Comparison of ENCODE assay signal across 28 mouse cellular contexts in genomic region chr2:164748191-164748590, GRCm38 (mm10). TPM values are rescaled to one million over a fixed set of nuclear protein-coding genes. Genes with fewer than 3 reads are reported as not detected.
DNase-seq lines count a peak whose midpoint lies in the region; ATAC-seq lines count a peak whose summit lies in the region.
"Had no signal": no experiment of that assay in that cellular context is flagged by ENCODE, and none has a peak within 500 bp of the region (broad histone marks: within the 10 kb centered on the region; RNA-seq: fewer than 3 reads in every experiment).

No protein-coding gene starts in this region.

- H3K9ac ChIP-seq in liver, embryonic 11.5 days (ENCODE audit: low read depth, low read length), result no peak overlapping the region
- no peak overlapping the region for H3K9ac ChIP-seq in liver, embryonic 15.5 days
- H3K9ac ChIP-seq: embryonic facial prominence, embryonic 12.5 days; forebrain, embryonic 15.5 days; hindbrain, embryonic 12.5 days had no signal

- 73% methylated on average over 4 of the region's 4 CpGs for WGBS in liver, embryonic 11.5 days
- WGBS in liver, embryonic 15.5 days (ENCODE audit: insufficient replicate concordance), result 52% methylated on average over 4 of the region's 4 CpGs
- 90% methylated on average over 4 of the region's 4 CpGs for WGBS in forebrain, embryonic 10.5 days

- H3K27me3 ChIP-seq in liver, embryonic 11.5 days (replicated peaks; ENCODE audit: control insufficient read depth, insufficient read depth, low read length), result no peaks in the 10 kb centered on the region
- H3K27me3 ChIP-seq in erythroblast, embryonic 14.5 days (ENCODE audit: control insufficient read depth), result peaks cover 22% of the 10 kb centered on the region
- H3K27me3 ChIP-seq in liver, embryonic 15.5 days, result peaks cover 13% of the 10 kb centered on the region
- H3K27me3 ChIP-seq in forebrain, embryonic 10.5 days (ENCODE audit: poor library complexity, severe bottlenecking), result no peaks in the 10 kb centered on the region
- H3K27me3 ChIP-seq: embryonic facial prominence, embryonic 12.5 days; forebrain, embryonic 15.5 days; hindbrain, embryonic 12.5 days; Patski had no signal

- DNase-seq in liver, result peak; percentile 34
- DNase-seq in liver, embryonic 11.5 days (ENCODE audit: low spot score), result no peak
- DNase-seq in ovary, adult 18-20 months (ENCODE audit: low spot score), result no peak
- no peak for DNase-seq in forebrain, embryonic 10.5 days (ENCODE audit: extremely low spot score, low spot score)
- DNase-seq in adrenal gland, adult 8-10 months, result no peak
- DNase-seq: adrenal gland, postnatal 25 days; cerebellum, adult 11 months; cerebellum, adult 8-10 months; cerebellum, postnatal 25 days; gastrocnemius, postnatal 36 days; heart, adult 18-20 months; heart, postnatal 10 days; heart, postnatal 4 days had no signal

- no peaks in the 10 kb centered on the region for H3K9me3 ChIP-seq in liver, embryonic 11.5 days (ENCODE audit: control insufficient read depth, low read length)
- no peaks in the 10 kb centered on the region; the same call in 1 of the 2 replicates for H3K9me3 ChIP-seq in erythroblast, embryonic 14.5 days (ENCODE audit: control insufficient read depth, low read length)
- no peaks in the 10 kb centered on the region for H3K9me3 ChIP-seq in liver, embryonic 15.5 days (replicated peaks)
- no peaks in the 10 kb centered on the region for H3K9me3 ChIP-seq in forebrain, embryonic 10.5 days
- H3K9me3 ChIP-seq: embryonic facial prominence, embryonic 12.5 days; forebrain, embryonic 15.5 days; heart, embryonic 10.5 days; hindbrain, embryonic 12.5 days had no signal

- H3K4me1 ChIP-seq in liver, embryonic 11.5 days (replicated peaks; ENCODE audit: control insufficient read depth, insufficient read depth, low read length), result peaks cover 7% of the 10 kb centered on the region; the same call in 1 of the 2 replicates
- peaks cover 60% of the 10 kb centered on the region for H3K4me1 ChIP-seq in erythroblast, embryonic 14.5 days (ENCODE audit: control insufficient read depth)
- peaks cover 61% of the 10 kb centered on the region for H3K4me1 ChIP-seq in liver, embryonic 15.5 days (replicated peaks)
- H3K4me1 ChIP-seq in forebrain, embryonic 10.5 days, result peaks cover 25% of the 10 kb centered on the region

- H3K4me3 ChIP-seq in liver, embryonic 11.5 days (ENCODE audit: low read depth, low read length), result no peak overlapping the region
- H3K4me3 ChIP-seq in erythroblast, embryonic 14.5 days (replicated peaks), result peak overlapping the region; percentile 91
- peak overlapping the region; percentile 90; the same call in 1 of the 2 replicates for H3K4me3 ChIP-seq in liver, embryonic 15.5 days (replicated peaks)
- H3K4me3 ChIP-seq in forebrain, embryonic 10.5 days, result no peak overlapping the region
- H3K4me3 ChIP-seq: embryonic facial prominence, embryonic 12.5 days; forebrain, embryonic 15.5 days; heart, embryonic 10.5 days; hindbrain, embryonic 12.5 days had no signal

- no peak overlapping the region for H3K27ac ChIP-seq in liver, embryonic 11.5 days (ENCODE audit: low read depth, low read length)
- H3K27ac ChIP-seq in liver, embryonic 15.5 days (replicated peaks), result peak overlapping the region; percentile 58
- H3K27ac ChIP-seq in forebrain, embryonic 10.5 days, result no peak overlapping the region
- H3K27ac ChIP-seq: embryonic facial prominence, embryonic 12.5 days; forebrain, embryonic 15.5 days; heart, embryonic 10.5 days; hindbrain, embryonic 12.5 days had no signal

- peaks cover 17% of the 10 kb centered on the region for H3K36me3 ChIP-seq in liver, embryonic 11.5 days (ENCODE audit: control insufficient read depth, insufficient read depth, low read length)
- peaks cover 69% of the 10 kb centered on the region for H3K36me3 ChIP-seq in erythroblast, embryonic 14.5 days (ENCODE audit: control insufficient read depth)
- peaks cover 60% of the 10 kb centered on the region for H3K36me3 ChIP-seq in liver, embryonic 15.5 days (replicated peaks)
- peaks cover 60% of the 10 kb centered on the region for H3K36me3 ChIP-seq in forebrain, embryonic 10.5 days (replicated peaks)

- no peak overlapping the region for H3K4me2 ChIP-seq in liver, embryonic 11.5 days
- H3K4me2 ChIP-seq in liver, embryonic 15.5 days, result peak overlapping the region; percentile 85
- H3K4me2 ChIP-seq: embryonic facial prominence, embryonic 12.5 days; forebrain, embryonic 15.5 days; hindbrain, embryonic 12.5 days had no signal

- ATAC-seq in liver, embryonic 11.5 days (replicated peaks; ENCODE audit: low FRiP score), result no peak
- ATAC-seq in liver, embryonic 15.5 days (ENCODE audit: insufficient read depth), result peak; percentile 29
- ATAC-seq: activated CD4-positive, CD25-positive, alpha-beta regulatory T cell, adult 4 months; forebrain, embryonic 15.5 days; hindbrain, embryonic 16.5 days; Patski had no signal

RNA-seq across cellular contexts. Expression of gene Dnttip1, which starts 2.4 kb away (rescaled TPM):
- 50.3 and 50.5 TPM in 2 replicates for polyA plus RNA-seq in liver, embryonic 11.5 days (2014; fragmentation: Nextera tagmentation; extraction: Ambion mirVana)
- 16.3 and 17.4 TPM in 2 replicates for polyA plus RNA-seq in erythroblast, embryonic 14.5 days (2012)
- 40.5 and 41.1 TPM in 2 replicates for polyA plus RNA-seq in liver, embryonic 15.5 days (2015; fragmentation: Nextera tagmentation; extraction: Ambion mirVana)
- 80.6 and 81.1 TPM in 2 replicates for polyA plus RNA-seq in forebrain, embryonic 10.5 days (2016; fragmentation: Nextera tagmentation; extraction: Ambion mirVana)
- total RNA-seq in adrenal gland, adult 8-10 months (2022), result 10 to 100 TPM; 35.2 to 52.1 (median 46.1) TPM

RNA-seq across cellular contexts. Expression of gene Wfdc3, which starts 2.5 kb away (rescaled TPM):
- 0.18 and 0.38 TPM in 2 replicates for polyA plus RNA-seq in liver, embryonic 11.5 days (2014; fragmentation: Nextera tagmentation; extraction: Ambion mirVana)
- polyA plus RNA-seq in erythroblast, embryonic 14.5 days (2012), result 0.04 and 0.07 TPM in 2 replicates
- 2.3 and 2.4 TPM in 2 replicates for polyA plus RNA-seq in liver, embryonic 15.5 days (2015; fragmentation: Nextera tagmentation; extraction: Ambion mirVana)
- polyA plus RNA-seq in forebrain, embryonic 10.5 days (2016; fragmentation: Nextera tagmentation; extraction: Ambion mirVana), result 0.61 and 1.0 TPM in 2 replicates
- under 1 TPM; 0.31 to 0.71 (median 0.49) TPM for total RNA-seq in adrenal gland, adult 8-10 months (2022)
- total RNA-seq: gastrocnemius, adult 8-10 months; gastrocnemius, postnatal 36 days had no signal
- polyA plus RNA-seq: activated CD4-positive, CD25-positive, alpha-beta regulatory T cell, adult 4 months had no signal

RNA-seq across cellular contexts. Expression of gene Ube2c, which starts 21.5 kb away (rescaled TPM):
- polyA plus RNA-seq in liver, embryonic 11.5 days (2014; fragmentation: Nextera tagmentation; extraction: Ambion mirVana), result 482 and 522 TPM in 2 replicates
- 158 and 179 TPM in 2 replicates for polyA plus RNA-seq in erythroblast, embryonic 14.5 days (2012)
- polyA plus RNA-seq in liver, embryonic 15.5 days (2015; fragmentation: Nextera tagmentation; extraction: Ambion mirVana), result 682 and 720 TPM in 2 replicates
- polyA plus RNA-seq in forebrain, embryonic 10.5 days (2016; fragmentation: Nextera tagmentation; extraction: Ambion mirVana), result 638 and 648 TPM in 2 replicates
- 1 to 10 TPM; 1.1 to 5.1 (median 2.0) TPM for total RNA-seq in adrenal gland, adult 8-10 months (2022)

RNA-seq across cellular contexts. Expression of gene Tnnc2, which starts 31.6 kb away (rescaled TPM):
- polyA plus RNA-seq in liver, embryonic 11.5 days (2014; fragmentation: Nextera tagmentation; extraction: Ambion mirVana), result 0.47 and 1.1 TPM in 2 replicates
- polyA plus RNA-seq in erythroblast, embryonic 14.5 days (2012), result not detected in 2 replicates
- polyA plus RNA-seq in liver, embryonic 15.5 days (2015; fragmentation: Nextera tagmentation; extraction: Ambion mirVana), result 27.2 and 51.1 TPM in 2 replicates
- polyA plus RNA-seq in forebrain, embryonic 10.5 days (2016; fragmentation: Nextera tagmentation; extraction: Ambion mirVana), result not detected in 2 replicates
- total RNA-seq in adrenal gland, adult 8-10 months (2022), result not detected
- total RNA-seq: adrenal gland, postnatal 25 days; CH12.LX had no signal
- polyA plus RNA-seq: activated CD4-positive, CD25-positive, alpha-beta regulatory T cell, adult 4 months; forebrain, embryonic 11.5 days had no signal

RNA-seq across cellular contexts. Expression of gene Spint5, which starts 33.1 kb away (rescaled TPM):
- not detected in 2 replicates for polyA plus RNA-seq in liver, embryonic 11.5 days (2014; fragmentation: Nextera tagmentation; extraction: Ambion mirVana)
- not detected in 2 replicates for polyA plus RNA-seq in erythroblast, embryonic 14.5 days (2012)
- not detected in 2 replicates for polyA plus RNA-seq in liver, embryonic 15.5 days (2015; fragmentation: Nextera tagmentation; extraction: Ambion mirVana)
- not detected in 2 replicates for polyA plus RNA-seq in forebrain, embryonic 10.5 days (2016; fragmentation: Nextera tagmentation; extraction: Ambion mirVana)
- total RNA-seq in adrenal gland, adult 8-10 months (2022), result not detected
- total RNA-seq: adrenal gland, adult 18-20 months; adrenal gland, postnatal 25 days; gastrocnemius, adult 8-10 months; gastrocnemius, postnatal 36 days; heart, adult 18-20 months; heart, postnatal 10 days; heart, postnatal 4 days had no signal
- polyA plus RNA-seq: activated CD4-positive, CD25-positive, alpha-beta regulatory T cell, adult 4 months; cortical plate, adult 2 months; embryonic facial prominence, embryonic 12.5 days; forebrain, embryonic 11.5 days; forebrain, embryonic 15.5 days; heart, embryonic 10.5 days; heart, embryonic 14.5 days; hindbrain, embryonic 12.5 days; hindbrain, embryonic 16.5 days; Patski had no signal

Comparison
In these comparisons a context has a peak if more than half of its experiments do, and no peak if none do; other contexts are left out.
1. H3K4me3 ChIP-seq: peak in erythroblast, embryonic 14.5 days (single experiment) and liver, embryonic 15.5 days (single experiment); none in liver, embryonic 11.5 days (single experiment) and forebrain, embryonic 10.5 days (single experiment).